In genomic region chr12:21531766-21532165, GRCm38 (mm10) we compare ENCODE assay signal across 14 mouse cellular contexts.
"Had no signal": no experiment of that assay in that cellular context is flagged by ENCODE, and none has a peak within 500 bp of the region (broad histone marks: within the 10 kb centered on the region; RNA-seq: fewer than 3 reads in every experiment).

No protein-coding gene starts in this region.

- H3K27me3 ChIP-seq: liver, embryonic 15.5 days; midbrain, embryonic 15.5 days; neural tube, embryonic 12.5 days had no signal

- H3K9me3 ChIP-seq: limb, embryonic 10.5 days; liver, embryonic 15.5 days; midbrain, embryonic 15.5 days; neural tube, embryonic 12.5 days had no signal

- H3K36me3 ChIP-seq: limb, embryonic 10.5 days; liver, embryonic 15.5 days; midbrain, embryonic 10.5 days; midbrain, embryonic 15.5 days; neural tube, embryonic 12.5 days had no signal

- H3K4me3 ChIP-seq: left cerebral cortex, adult 2 months; limb, embryonic 10.5 days; liver, embryonic 15.5 days; midbrain, embryonic 10.5 days; midbrain, embryonic 15.5 days; neural tube, embryonic 12.5 days had no signal

- ATAC-seq: midbrain, embryonic 15.5 days had no signal

- H3K4me1 ChIP-seq: limb, embryonic 10.5 days; liver, embryonic 15.5 days; midbrain, embryonic 10.5 days; midbrain, embryonic 15.5 days; neural tube, embryonic 12.5 days had no signal

- DNase-seq: kidney, postnatal 10 days; kidney, postnatal 4 days; lung, embryonic 14.5 days; lung, postnatal 10 days; lung, postnatal 4 days; thymus, postnatal 4 days had no signal

- H3K4me2 ChIP-seq: liver, embryonic 11.5 days; liver, embryonic 15.5 days; lung, embryonic 14.5 days; midbrain, embryonic 15.5 days; neural tube, embryonic 12.5 days had no signal

- H3K27ac ChIP-seq: left cerebral cortex, adult 2 months; limb, embryonic 10.5 days; liver, embryonic 15.5 days; midbrain, embryonic 10.5 days; midbrain, embryonic 15.5 days; neural tube, embryonic 12.5 days; stomach, postnatal 0 days had no signal

- H3K9ac ChIP-seq: liver, embryonic 15.5 days; lung, embryonic 14.5 days; midbrain, embryonic 15.5 days; neural tube, embryonic 12.5 days had no signal
